Mouse (Mus musculus) lung, adult 18-20 months (tissue): ENCODE measurements at regions not wholly inside any gene's neighbourhood (a gene's known extent, or its start where the extent isn't known, plus 50 kb on each side); places are given as distances from the start of the nearest gene placed in this dataset.

Source experiments
- DNase-seq, 2 experiments: peaks; one replicate each; pipeline ENCODE4 v3.0.0; 2022; ENCODE audit warnings: mixed read lengths in 2 of 2

DNA sequence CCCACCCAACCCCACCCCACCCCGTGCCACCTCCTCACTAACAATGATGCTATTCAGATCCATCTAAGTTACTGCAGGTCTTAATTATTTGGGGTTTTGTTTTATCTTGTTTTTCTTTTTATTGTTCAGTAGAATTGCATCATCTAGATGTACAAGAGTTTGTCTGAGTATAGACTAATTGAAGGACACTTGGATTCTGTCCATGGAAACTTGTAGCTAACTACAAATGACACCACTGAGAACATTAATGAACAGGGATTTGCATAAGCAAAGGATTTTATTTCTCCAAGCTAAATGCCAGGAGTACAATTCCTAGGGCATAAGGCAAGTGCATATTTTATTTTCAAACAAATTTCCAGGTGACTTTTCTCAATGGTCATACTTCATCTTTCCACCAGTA lies 318.4 kb upstream of the Slc7a11 start:
- DNase-seq, result no peak

DNA sequence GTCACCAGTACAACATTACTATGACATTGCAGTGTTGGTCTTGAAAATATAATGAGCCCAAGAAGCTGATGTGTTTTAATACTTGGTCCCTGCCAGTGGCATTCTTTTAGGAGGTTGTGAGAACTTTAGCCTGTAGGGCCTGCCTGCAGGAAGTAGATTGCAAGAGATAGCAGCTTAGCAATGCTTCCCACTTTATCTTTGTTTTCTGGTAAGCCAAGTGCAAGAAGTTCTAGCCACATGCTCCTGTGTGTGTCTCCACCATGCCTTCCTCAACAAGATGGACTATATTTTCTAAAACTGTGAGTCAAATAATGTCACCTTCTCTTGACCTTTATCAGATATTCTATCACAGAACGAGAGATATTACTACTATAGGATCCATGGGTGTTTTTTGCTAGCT lies 314.7 kb upstream of the Slc7a11 start:
- DNase-seq, result no peak

DNA sequence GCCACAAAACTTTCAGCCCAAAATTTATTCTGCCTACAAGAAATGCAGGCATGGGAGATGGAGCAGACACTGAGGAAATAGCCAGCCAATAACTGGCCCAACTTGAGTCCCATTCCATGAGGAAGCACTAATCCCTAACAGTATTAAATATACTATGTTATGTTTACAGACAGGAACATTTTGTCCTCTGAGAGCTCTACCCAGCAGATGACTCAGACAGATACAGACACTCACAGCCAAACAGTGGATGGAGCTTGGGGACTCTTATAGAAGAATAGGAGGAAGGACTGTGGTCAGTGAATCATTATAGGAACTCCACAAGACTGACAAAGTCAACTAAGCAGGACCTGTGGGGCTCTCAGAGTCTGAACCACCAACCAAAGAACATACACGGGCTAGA lies 293.8 kb upstream of the Slc7a11 start:
- no peak for DNase-seq

DNA sequence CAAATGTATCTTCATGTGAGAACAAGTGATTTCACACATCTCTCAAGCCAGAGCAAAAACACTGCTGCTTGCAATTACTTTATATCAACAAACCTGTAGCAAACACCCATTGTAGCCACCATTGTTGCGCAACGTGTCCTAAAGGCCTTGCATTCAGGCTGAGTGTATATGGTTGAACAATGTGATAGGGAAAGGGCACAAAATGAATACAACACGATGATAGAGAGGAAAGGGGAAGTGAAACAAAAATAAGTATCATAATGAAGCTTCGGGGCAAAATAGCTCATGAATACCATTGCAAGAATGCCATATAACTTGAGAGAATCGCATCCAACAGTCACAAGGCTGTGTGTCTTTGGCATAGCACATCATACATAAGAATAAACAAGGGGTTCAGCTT lies 275.6 kb upstream of the Slc7a11 start:
- DNase-seq, result no peak

DNA sequence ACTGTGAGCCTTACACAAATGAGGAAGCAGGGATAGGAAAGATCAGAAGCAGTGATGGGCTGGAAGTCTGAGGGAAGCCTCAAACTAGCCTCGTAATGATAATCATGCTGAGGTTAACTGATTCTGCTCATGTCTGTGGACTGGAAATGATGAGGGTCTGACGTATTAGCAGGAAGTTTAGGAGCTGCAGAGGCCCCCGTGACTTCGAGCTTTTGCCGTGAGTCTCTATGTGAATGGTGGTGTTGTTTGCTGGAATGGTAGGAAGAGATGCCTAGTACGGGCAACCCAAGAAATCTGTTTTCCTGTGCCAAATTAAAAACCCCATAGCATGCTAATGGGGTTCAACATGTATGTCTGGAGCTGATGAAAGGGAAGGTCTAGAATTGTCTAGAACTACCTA lies 270.0 kb upstream of the Slc7a11 start:
- DNase-seq, result no peak

DNA sequence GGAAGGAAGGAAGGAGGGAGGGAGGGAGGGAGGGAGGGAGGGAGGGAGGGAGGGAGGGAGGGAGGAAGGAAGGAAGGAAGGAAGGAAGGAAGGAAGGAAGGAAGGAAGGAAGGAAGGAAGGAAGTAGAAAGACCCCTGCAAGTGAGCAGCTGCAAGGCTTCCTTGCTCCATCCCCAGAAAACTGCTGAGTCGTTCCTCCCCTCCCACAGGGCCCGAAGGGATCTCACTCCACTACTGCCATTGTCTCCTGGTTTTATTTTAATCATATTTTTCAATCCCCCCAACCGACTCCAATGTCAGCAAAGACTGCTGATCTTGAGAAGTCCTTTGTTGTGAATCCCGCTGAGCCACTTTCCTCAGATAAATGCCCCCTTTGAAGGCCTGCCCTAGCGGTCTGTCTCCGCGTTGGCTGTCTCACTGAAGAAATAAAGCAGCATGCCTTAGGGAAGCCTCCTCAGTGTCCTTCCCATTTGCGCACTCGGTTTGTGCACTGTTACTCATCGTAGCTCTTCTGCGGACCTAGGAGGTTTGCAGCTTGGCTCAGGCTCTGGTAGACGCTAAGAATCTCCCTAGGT lies 266.1 kb upstream of the Slc7a11 start:
- no peak for DNase-seq

DNA sequence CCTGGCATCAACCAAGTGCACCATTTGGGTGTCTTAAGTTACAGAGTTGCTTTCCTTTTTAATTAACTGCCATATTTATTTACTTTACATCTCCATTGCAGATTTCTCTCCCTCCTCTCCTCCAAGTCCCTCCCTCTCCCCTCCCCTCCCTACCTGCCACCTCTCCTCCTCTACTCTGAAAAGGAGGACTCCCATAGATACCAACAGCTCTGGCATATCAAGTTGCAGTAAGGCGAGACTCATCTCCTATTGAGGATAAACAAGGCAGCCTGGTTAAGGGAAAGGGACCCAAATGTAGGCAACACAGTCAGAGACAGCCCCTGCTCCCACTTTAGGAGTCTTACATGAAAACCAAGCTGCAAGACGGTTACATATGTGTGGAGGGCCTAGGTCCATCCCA lies 263.3 kb upstream of the Slc7a11 start:
- DNase-seq, result no peak

DNA sequence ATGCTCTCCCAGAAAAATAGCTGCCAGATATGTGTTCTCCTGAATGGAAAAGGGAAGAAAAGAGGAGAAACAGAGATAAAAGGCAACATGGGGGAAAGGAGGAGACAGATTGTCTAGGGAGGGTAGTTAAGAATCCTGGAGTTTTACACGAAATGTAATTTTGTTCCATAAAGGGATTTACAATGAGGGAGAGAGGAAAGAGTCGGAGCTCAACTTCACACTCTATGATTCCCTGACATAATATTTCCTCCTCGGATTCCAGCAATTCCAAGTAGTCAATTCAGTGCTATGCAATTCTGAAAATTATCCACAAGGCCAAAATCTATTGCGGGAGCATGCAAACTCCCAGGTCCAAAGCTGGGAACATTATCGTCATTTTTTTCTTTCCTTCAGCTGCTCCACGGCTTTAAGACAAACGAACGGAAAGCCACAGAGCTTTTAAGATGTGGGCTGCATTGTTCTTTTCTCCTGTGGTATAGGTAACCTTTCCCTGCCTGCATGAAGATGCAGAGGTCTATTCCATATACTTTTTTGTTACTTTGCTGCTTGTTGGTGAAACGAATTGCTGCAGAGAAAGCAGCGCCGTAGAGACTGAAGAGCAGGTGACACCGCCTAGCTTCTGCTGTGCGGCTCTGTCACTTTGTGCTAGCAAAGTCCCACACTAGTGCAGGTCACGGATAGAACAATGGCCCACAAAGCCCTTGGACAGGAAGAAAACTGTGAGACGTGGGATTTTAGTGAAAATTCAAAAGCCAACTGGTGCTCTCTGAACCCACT lies 251.7 kb upstream of the Slc7a11 start:
- DNase-seq, result no peak

DNA sequence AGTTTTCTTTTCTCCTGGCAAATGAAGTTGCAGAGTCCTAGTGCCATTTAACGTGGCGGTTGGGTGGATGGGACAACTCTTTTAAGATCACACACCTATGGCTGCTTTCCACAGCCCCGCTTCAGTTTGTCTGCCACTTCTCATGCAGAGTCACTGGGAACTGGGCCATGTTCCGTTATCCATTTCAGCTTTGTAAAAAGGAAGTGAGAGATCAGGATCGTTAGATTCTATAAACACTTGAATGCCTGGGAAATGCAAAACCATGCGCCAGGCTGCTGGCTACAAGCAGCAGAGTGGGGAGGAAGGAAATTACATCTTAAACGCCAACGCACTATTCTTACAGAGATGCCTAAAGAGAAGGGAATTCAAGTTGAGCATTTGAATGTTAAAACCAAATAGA lies 251.1 kb upstream of the Slc7a11 start:
- DNase-seq, result no peak

DNA sequence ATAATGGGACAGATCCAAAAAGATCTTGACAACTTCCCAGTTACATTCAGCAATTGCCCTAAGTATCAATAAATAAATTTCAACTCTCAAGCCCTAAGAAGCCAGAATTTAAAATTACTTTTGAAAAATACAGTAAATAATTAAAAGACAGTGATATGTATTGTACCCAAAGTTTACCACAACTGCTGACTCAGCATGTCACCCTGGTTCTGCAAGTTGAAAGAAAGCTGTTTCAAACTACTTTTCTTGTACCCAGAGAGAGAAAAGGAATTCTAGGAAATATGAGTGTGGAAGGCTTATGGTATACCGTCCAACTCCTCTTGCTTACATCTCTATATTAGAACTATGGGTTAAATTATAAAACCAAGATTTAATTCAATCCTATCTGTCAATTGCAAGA lies 248.9 kb upstream of the Slc7a11 start:
- DNase-seq, result no peak

DNA sequence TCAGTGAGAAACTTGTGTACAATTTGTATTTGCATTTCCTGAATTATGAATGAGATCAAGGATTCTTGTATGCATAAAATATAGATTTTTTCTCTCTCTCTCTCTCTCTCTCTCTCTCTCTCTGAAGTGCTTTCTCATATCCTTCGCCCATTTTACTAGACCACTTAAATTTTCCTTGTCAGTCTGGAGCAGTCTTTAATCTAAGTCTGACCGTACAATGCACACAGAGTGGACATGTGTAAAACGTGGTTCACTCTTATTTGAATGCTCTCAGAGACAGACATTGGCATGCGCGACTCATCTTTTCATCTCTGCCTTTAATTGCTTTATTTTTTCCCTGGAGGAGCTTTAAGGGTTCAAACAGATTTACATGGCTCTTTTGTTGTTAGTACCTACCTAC lies 247.3 kb upstream of the Slc7a11 start:
- no peak for DNase-seq

DNA sequence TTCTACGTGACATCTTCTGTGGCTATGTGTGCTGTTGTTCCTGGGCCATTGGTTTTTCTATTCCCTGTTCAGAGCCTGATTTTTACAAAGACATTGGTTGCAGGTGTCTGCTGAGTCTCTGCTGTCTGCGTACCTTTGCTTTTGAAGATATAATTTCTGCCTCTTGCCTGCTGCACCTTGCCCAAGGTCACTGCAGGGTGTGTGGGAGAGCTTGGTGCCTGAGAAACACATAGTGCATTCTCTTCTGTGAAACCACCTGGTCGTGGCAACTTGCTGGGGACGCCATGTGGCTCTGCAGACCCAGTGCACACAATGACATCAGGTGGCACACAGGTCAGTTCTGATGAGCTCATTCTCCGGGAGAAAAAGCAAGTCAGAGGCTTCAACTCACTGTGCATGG lies 246.0 kb upstream of the Slc7a11 start:
- DNase-seq, result no peak

DNA sequence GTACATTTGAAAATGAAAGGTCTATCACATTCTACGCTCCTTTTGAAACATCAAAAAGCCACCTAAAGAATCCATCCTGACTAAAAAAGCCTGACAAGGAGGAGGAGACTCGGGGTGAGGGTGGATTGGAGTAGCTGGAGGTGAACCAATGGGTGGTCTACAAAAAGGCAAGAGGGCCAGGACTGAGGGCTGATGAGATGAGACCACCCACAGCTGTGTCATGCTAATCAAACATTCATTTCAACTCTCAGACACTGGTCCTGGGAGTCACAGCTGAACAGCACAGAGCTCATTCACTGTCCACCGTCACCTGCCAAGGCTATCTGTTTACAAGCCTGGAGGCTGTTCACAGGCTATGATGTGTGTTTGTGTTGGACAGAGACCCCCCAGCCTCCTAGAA lies 244.3 kb upstream of the Slc7a11 start:
- no peak for DNase-seq

DNA sequence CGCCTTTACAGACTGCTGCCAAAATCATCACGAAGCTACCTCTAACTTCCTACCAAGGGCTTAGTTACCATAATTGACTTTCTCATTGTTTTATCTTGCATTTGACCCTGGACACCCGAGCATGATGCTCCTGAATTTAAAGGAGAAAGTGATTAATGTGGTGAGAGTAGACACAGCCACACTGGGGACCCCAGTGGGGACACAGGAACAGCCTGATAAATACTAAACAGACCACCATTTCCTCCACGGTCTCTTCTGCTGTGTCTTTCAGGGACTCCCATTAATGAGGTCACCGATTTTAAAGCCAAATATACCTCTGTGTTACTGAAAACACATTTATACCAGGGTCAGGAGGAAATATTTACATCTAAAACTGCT lies 235.2 kb upstream of the Slc7a11 start:
- no peak for DNase-seq

DNA sequence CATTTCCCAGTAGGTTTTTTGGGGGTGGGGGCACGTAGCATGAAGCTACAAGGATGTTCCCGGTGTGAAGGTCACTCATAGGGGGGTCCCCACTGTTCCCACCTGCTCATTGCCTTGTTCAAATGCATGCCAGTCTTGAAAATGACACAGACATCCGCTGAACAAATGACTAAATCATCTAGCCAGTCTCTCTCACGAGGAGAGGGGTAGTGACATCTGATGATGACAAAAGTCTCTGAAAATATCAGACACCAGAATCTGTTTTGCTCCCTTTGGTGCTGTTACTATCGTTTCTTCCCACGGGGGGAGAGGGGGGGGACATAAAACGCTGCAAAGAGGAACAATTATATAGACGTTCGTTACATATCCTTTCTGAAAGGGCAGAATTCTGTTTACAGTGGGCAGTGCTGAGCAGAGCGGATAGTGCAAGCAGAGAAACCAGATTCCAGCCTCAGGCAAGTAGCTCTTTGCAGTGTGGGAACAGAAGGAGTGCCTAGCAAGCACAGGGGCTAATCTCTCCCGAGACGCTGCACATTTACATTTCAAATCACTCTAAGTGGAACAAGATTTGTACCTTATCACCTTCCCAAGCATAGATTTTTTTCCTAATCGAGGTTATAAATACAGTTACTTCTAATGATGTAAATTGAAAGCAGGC lies 234.7 kb upstream of the Slc7a11 start:
- no peak for DNase-seq

DNA sequence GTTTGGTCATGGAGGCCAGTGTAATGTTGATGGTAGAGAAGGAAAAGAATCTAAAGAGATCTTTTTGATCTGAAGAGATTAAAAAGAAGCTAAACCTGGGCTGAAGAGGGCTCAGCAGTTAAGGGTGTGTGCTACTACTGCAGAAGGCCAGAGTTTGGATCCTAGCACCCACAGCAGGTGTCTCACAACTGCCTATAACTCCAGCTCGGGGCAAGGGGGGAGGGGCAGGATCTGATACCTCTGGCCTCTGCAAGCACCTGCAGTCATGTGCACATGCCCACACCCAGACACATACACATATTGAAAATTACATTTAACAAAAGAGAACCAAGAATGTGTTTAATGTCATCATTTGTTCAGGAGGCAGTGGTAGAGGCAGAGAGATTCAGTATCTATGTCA lies 232.4 kb upstream of the Slc7a11 start:
- no peak for DNase-seq

DNA sequence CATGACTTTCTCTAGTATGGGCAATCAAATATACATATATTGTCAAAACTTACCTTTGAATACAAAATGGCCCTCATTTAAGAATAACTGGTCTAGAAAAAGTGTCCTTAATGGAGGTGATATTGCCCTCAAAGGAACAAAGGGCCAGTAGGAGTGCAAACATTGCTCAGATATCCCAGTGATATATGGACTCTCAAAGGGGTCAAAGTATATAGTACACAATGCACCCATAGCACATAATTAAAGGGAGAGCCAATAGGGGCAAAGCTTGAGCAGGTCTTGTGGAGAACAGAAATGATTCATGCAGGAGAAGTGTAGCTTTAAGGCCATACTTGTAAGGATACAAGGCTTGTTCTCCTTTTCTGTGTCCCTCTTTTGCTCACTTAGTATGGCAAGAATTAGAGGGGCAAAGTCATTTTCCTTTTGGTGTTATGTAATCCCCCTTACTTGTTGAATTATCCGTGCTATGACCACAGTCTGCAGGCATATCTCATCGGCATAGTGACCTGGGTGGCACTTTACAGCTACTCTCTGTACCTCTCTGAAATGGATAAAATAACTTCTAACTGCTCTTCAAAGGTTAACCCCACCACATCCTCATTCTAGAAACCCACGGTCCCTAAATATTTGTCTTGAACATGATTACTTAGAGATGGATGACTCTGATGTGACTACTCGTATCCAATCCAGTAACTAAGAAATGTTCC lies 231.6 kb upstream of the Slc7a11 start:
- no peak for DNase-seq

DNA sequence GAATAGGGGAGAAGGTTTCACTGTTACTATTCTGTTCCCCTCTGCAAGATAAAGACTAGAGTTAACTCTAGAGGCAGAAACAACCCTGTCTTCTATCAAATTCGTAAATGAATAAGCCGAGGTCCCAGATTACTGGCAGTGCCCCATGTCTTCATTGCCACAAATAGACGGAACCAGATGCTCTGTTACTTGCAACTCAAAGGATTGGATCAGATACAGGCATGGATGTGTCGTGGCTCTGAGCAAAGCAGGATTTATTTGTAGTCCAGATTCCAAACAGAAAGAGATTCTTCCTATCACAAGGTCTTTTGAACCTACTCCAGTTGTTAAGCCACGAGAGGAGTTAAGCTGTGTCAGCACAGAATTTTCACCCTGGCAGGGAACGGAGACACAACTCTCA lies 221.9 kb upstream of the Slc7a11 start:
- no peak for DNase-seq

DNA sequence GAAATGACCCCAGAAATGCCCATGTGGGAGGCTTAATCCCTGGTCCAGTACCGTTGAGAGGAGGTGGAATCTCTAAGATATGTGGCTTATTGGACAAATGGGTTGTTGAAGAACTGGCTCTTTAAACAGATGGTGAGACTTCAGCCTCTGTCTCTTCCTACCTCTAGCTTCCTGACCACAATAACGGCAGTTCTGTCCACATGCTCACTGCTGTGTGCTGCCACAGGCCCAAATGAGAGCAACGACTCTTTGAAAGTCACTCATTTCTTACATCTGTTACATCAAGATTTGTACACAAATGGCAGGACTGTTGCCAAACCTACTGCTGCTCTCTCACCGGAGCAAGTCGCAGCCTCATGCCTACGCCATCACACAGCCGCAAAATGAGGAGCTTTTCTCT lies 217.6 kb upstream of the Slc7a11 start:
- DNase-seq, result no peak

DNA sequence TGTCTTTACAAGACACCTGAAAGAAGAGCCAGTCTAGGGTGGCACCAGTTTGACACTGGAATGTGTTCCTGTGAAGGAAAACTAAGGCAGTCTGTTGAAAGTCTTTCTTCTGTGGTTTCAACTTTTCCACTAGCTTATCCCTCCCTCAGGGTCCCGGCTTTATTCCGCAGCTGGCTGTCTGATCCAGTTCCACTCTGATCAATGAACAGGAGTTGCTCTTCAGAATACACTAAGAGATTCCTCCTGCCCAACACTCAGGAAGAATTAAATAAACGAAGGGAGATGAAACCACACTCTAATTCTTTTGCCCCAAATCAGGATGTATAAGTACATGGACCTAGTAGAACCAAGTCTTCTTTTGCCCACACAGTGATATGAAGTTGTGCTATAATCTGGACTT lies 217.2 kb upstream of the Slc7a11 start:
- no peak for DNase-seq

DNA sequence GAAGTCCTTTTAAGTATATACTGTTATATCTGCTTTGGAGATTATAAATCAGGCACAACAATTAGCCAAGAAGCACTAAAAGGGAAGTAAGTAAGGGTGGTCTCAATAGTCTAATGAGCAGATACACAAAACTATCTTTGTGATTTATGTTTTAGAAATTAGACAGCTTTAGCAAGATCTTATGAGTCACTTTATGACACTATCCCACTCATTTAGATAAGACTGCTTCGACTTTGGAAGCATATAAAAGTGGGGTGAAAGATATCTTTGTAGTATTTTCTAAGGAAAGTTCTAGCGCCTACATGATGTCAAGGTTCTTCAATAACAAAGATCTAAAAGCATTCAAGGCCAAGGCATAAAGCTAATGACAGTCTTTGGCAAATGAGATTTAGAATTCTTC lies 214.5 kb upstream of the Slc7a11 start:
- no peak for DNase-seq

DNA sequence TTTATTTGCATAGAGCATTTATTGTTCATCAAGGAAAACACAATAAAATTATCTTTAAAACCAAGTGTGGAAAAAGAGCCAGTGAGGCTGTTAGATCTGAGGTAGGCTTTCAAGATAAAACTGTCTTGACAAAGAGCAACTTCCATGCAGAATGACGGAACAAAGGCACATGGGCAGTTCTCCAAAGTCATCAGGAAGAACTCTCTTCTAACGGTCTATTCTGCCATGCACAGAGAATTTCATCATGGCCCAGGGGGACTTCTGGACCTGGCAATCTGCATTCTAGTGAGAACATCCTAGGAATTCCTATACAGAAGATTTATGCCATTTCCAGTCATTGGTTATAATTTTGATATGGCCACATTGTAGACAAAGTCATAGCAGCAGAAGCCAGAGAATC lies 211.0 kb upstream of the Slc7a11 start:
- DNase-seq, result no peak

DNA sequence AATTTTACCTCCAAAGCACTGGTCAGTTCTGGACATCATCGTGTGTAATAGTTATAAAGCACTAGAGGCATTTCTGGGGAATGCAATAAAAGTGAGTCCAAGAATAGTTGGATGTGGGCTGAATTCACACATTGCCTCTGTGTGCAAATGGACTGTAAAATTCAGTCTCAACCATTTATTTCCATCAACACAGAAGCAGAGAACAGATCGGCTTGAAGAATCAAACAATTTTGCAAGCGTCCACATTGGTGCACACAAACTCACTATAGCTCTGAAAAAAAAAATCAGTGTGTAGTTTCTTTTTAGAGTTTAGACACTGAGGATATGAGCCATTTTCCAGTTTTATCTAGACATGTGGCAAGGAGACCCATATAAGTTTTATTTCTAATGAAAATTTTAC lies 208.9 kb upstream of the Slc7a11 start:
- no peak for DNase-seq

DNA sequence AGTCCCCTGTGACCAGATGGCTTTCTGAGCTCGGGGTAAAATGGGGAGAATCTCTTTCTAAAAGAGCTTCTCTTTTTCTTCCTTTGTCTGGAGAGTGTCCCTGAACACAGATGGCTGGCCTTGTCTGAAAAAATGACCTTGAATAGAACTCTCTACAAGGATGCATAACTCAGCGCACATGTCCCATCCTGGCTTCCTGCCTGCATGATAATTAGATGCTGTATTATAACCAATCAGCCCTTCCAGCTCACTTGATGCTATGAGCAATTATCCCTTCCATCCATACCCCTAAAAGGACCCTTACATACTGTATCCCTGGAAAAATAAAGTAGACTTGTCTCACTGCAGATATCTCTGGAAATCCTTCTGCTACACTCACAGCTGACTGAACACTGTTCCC lies 199.7 kb upstream of the Slc7a11 start:
- DNase-seq, result no peak
